ENCODE assay signal across 11 mouse cellular contexts in genomic region chr19:53731761-53732201, GRCm38 (mm10). TPM values are rescaled to one million over a fixed set of nuclear protein-coding genes. Genes with fewer than 3 reads are reported as not detected.
DNase-seq lines count a peak whose midpoint lies in the region; ATAC-seq and TF ChIP-seq lines count a peak whose summit lies in the region.
"Had no signal": no experiment of that assay in that cellular context is flagged by ENCODE, and none has a peak within 500 bp of the region (broad histone marks: within the 10 kb centered on the region; RNA-seq: fewer than 3 reads in every experiment).

No protein-coding gene starts in this region.

- peaks cover 46% of the 10 kb centered on the region for H3K4me1 ChIP-seq in heart, embryonic 16.5 days (ENCODE audit: control insufficient read depth, insufficient read depth, low read length)
- peaks cover 10% of the 10 kb centered on the region for H3K4me1 ChIP-seq in limb, embryonic 14.5 days (ENCODE audit: control insufficient read depth, insufficient read depth, low read length)
- H3K4me1 ChIP-seq in neural tube, embryonic 15.5 days = 0 out of 2 replicates have a peak, but pooled peaks cover 3% of the 10 kb centered on the region
- peaks cover 22% of the 10 kb centered on the region for H3K4me1 ChIP-seq in kidney, embryonic 15.5 days

- H3K9ac ChIP-seq in heart, embryonic 16.5 days (ENCODE audit: low read length) = peak overlapping the region; percentile 42
- no peak overlapping the region for H3K9ac ChIP-seq in limb, embryonic 14.5 days (ENCODE audit: low read depth, low read length, severe bottlenecking)
- H3K9ac ChIP-seq in neural tube, embryonic 15.5 days (replicated peaks) = no peak overlapping the region
- H3K9ac ChIP-seq in kidney, embryonic 15.5 days = no peak overlapping the region
- H3K9ac ChIP-seq: limb, embryonic 13.5 days had no signal

- no peak overlapping the region for H3ac ChIP-seq in C2C12 (ENCODE audit: control insufficient read depth, insufficient read length, low read depth)

- H3K36me3 ChIP-seq in heart, embryonic 16.5 days (ENCODE audit: control insufficient read depth, insufficient read depth) = no peaks in the 10 kb centered on the region
- no peaks in the 10 kb centered on the region for H3K36me3 ChIP-seq in C2C12 (ENCODE audit: control insufficient read depth, insufficient read depth)
- no peaks in the 10 kb centered on the region for H3K36me3 ChIP-seq in limb, embryonic 14.5 days (ENCODE audit: control insufficient read depth, insufficient read depth, low read length)
- H3K36me3 ChIP-seq in neural tube, embryonic 15.5 days = no peaks in the 10 kb centered on the region
- no peaks in the 10 kb centered on the region for H3K36me3 ChIP-seq in kidney, embryonic 15.5 days
- H3K36me3 ChIP-seq: limb, embryonic 13.5 days had no signal

- no peaks in the 10 kb centered on the region for H3K79me2 ChIP-seq in C2C12 (ENCODE audit: control insufficient read depth, insufficient read depth)

- no peak for TF ChIP-seq CTCF in C2C12 (IDR thresholded peaks at IDR 0.05; ENCODE audit: control insufficient read depth, insufficient read depth, insufficient read length)

- TF ChIP-seq POLR2A in limb, embryonic 14.5 days (IDR thresholded peaks at IDR 0.05; ENCODE audit: borderline replicate concordance, extremely low read depth, insufficient read depth, insufficient read length) = no peak

- no peaks in the 10 kb centered on the region for H3K9me3 ChIP-seq in heart, embryonic 16.5 days (replicated peaks; ENCODE audit: control insufficient read depth, low read length)
- no peaks in the 10 kb centered on the region for H3K9me3 ChIP-seq in limb, embryonic 14.5 days (ENCODE audit: control insufficient read depth, low read length)
- no peaks in the 10 kb centered on the region for H3K9me3 ChIP-seq in neural tube, embryonic 15.5 days (replicated peaks)
- no peaks in the 10 kb centered on the region for H3K9me3 ChIP-seq in kidney, embryonic 15.5 days (replicated peaks)
- H3K9me3 ChIP-seq: limb, embryonic 13.5 days had no signal

- peak overlapping the region; percentile 76 for H3K27ac ChIP-seq in heart, embryonic 16.5 days (ENCODE audit: low read length)
- no peak overlapping the region for H3K27ac ChIP-seq in limb, embryonic 14.5 days (replicated peaks; ENCODE audit: low read depth, low read length)
- H3K27ac ChIP-seq in neural tube, embryonic 15.5 days (replicated peaks) = no peak overlapping the region
- no peak overlapping the region for H3K27ac ChIP-seq in kidney, embryonic 15.5 days
- H3K27ac ChIP-seq: limb, embryonic 13.5 days; macrophage had no signal

- no peak overlapping the region for H3K4me2 ChIP-seq in heart, embryonic 16.5 days (ENCODE audit: low read depth, low read length)
- H3K4me2 ChIP-seq in limb, embryonic 14.5 days (replicated peaks; ENCODE audit: low read depth, low read length, severe bottlenecking) = no peak overlapping the region
- H3K4me2 ChIP-seq in neural tube, embryonic 15.5 days = no peak overlapping the region
- no peak overlapping the region for H3K4me2 ChIP-seq in kidney, embryonic 15.5 days
- H3K4me2 ChIP-seq: limb, embryonic 13.5 days had no signal

- no peak overlapping the region for H3K4me3 ChIP-seq in heart, embryonic 16.5 days (ENCODE audit: low read length)
- H3K4me3 ChIP-seq in C2C12 (ENCODE audit: insufficient read depth, poor library complexity, severe bottlenecking) = no peak overlapping the region
- no peak overlapping the region for H3K4me3 ChIP-seq in limb, embryonic 14.5 days (replicated peaks; ENCODE audit: low read length)
- H3K4me3 ChIP-seq in neural tube, embryonic 15.5 days (replicated peaks) = no peak overlapping the region
- no peak overlapping the region for H3K4me3 ChIP-seq in kidney, embryonic 15.5 days (replicated peaks)
- H3K4me3 ChIP-seq: limb, embryonic 13.5 days had no signal

- H3K79me3 ChIP-seq in C2C12 (ENCODE audit: low read depth) = no peaks in the 10 kb centered on the region

- no peaks in the 10 kb centered on the region for H3K27me3 ChIP-seq in heart, embryonic 16.5 days (ENCODE audit: control insufficient read depth, insufficient read depth, low read length)
- no peaks in the 10 kb centered on the region for H3K27me3 ChIP-seq in C2C12 (ENCODE audit: control insufficient read depth, insufficient read depth, insufficient read length)
- H3K27me3 ChIP-seq in limb, embryonic 14.5 days (ENCODE audit: control insufficient read depth, insufficient read depth, low read length) = no peaks in the 10 kb centered on the region
- H3K27me3 ChIP-seq in neural tube, embryonic 15.5 days (replicated peaks) = no peaks in the 10 kb centered on the region
- no peaks in the 10 kb centered on the region for H3K27me3 ChIP-seq in kidney, embryonic 15.5 days
- H3K27me3 ChIP-seq: limb, embryonic 13.5 days had no signal

- no peak for DNase-seq in heart, adult 9 months (ENCODE audit: low spot score in 2 of 2)
- peak; percentile 44 for DNase-seq in adipocyte (ENCODE audit: low spot score)
- DNase-seq in limb, embryonic 14.5 days (ENCODE audit: low spot score) = no peak
- DNase-seq: cerebellum, postnatal 36 days had no signal

- WGBS in heart, embryonic 16.5 days = 23% methylated on average over 8 of the region's 8 CpGs
- WGBS in limb, embryonic 14.5 days = 43% methylated on average over 8 of the region's 8 CpGs
- WGBS in neural tube, embryonic 15.5 days = 58% methylated on average over 8 of the region's 8 CpGs
- WGBS in kidney, embryonic 15.5 days = 60% methylated on average over 8 of the region's 8 CpGs

- no peak for ATAC-seq in heart, embryonic 16.5 days (replicated peaks; ENCODE audit: extremely low read depth, insufficient read depth, low FRiP score)
- ATAC-seq in limb, embryonic 14.5 days (ENCODE audit: low FRiP score, low read depth) = 0 out of 2 replicates have a peak, but pooled peaks have one; percentile 12
- no peak for ATAC-seq in neural tube, embryonic 15.5 days (ENCODE audit: low FRiP score)
- no peak for ATAC-seq in kidney, embryonic 15.5 days (replicated peaks; ENCODE audit: low FRiP score)
- ATAC-seq: intestine, postnatal 0 days had no signal

TF ChIP-seq in C2C12, 6 proteins besides CTCF, POLR2A, EP300 and RAD21:
- TF ChIP-seq USF1 (IDR thresholded peaks at IDR 0.05; ENCODE audit: low read depth) (no peak), MYOD1 (IDR thresholded peaks at IDR 0.05; ENCODE audit: control insufficient read depth, insufficient read length, low read depth) (peak; percentile 90), FOSL1 (IDR thresholded peaks at IDR 0.05; ENCODE audit: insufficient read depth, low read length, poor library complexity, severe bottlenecking) (peak; percentile 85), CEBPB (IDR thresholded peaks at IDR 0.05; ENCODE audit: low read depth) (peak; percentile 96), MYOG (IDR thresholded peaks at IDR 0.05; ENCODE audit: control insufficient read depth, extremely low read depth, insufficient read length) (no peak), MAX (IDR thresholded peaks at IDR 0.05) (peak; percentile 27)

RNA-seq across cellular contexts. Expression of gene Rbm20, which starts 54.7 kb away (rescaled TPM):
- polyA plus RNA-seq in heart, embryonic 16.5 days (2015; fragmentation: Nextera tagmentation; extraction: Ambion mirVana) = 48.1 and 50.7 TPM in 2 replicates
- polyA plus RNA-seq in C2C12 (2012; fragmentation: generic; extraction: Trizol) = 23.1 TPM
- 9.9 and 10.0 TPM in 2 replicates for polyA plus RNA-seq in limb, embryonic 14.5 days (2012; rRNA removed)
- polyA plus RNA-seq in limb, embryonic 14.5 days (2014; fragmentation: Nextera tagmentation; extraction: Ambion mirVana) = 5.5 and 6.9 TPM in 2 replicates
- 0.51 and 1.4 TPM in 2 replicates for polyA plus RNA-seq in neural tube, embryonic 15.5 days (2015; fragmentation: Nextera tagmentation; extraction: Ambion mirVana)
- polyA plus RNA-seq in kidney, embryonic 15.5 days (2015; fragmentation: Nextera tagmentation; extraction: Ambion mirVana) = 2.9 and 3.0 TPM in 2 replicates
- polyA plus RNA-seq: macrophage had no signal
